Mouse (Mus musculus): Measurements from ENCODE around the gene Zfp13. TPM values are rescaled to one million over a fixed set of nuclear protein-coding genes. Genes with fewer than 3 reads are reported as not detected.
"Not testable (repeated sequence)": the region's sequence is repeated elsewhere in the genome, so short reads cannot be mapped to it uniquely, and the experiment has no call there.

The Zfp13 gene
- total RNA-seq, 2 experiments from 2014 or later, result 0.18 TPM; not detected in 1

GRCm38 (mm10) chr17:23535046-23535788, 64.1 kb downstream of the Zfp13 start:
- peak; percentile 62 for ATAC-seq (ENCODE audit: poor library complexity, severe bottlenecking)

- peak; percentile 41 for ATAC-seq (ENCODE audit: poor library complexity, severe bottlenecking)
Measured at GRCm38 (mm10) chr17:23533591-23534490, 65.4 kb downstream of the Zfp13 start.

- ATAC-seq (ENCODE audit: poor library complexity, severe bottlenecking), result not testable (repeated sequence)
Measured at GRCm38 (mm10) chr17:23531408-23531807, 67.9 kb downstream of the Zfp13 start.

Other genes with a start within 250 kb of the Zfp13 start
- not detected in 2 replicates for gene Vmn2r116, start 214.9 kb downstream of the Zfp13 start, total RNA-seq (2015)
- gene Vmn2r116, start 214.9 kb downstream of the Zfp13 start, total RNA-seq (2017), result not detected in 2 replicates
- gene Vmn2r117, start 119.8 kb downstream of the Zfp13 start, total RNA-seq (2015), result not detected in 2 replicates
- not detected in 2 replicates for gene Vmn2r117, start 119.8 kb downstream of the Zfp13 start, total RNA-seq (2017)
- 2.1 and 2.4 TPM in 2 replicates for gene Zfp213, start 35.2 kb downstream of the Zfp13 start, total RNA-seq (2015)
- gene Zfp213, start 35.2 kb downstream of the Zfp13 start, total RNA-seq (2017), result 2.7 and 4.7 TPM in 2 replicates
- not detected in 2 replicates for gene Zscan10, start 1.4 kb upstream of the Zfp13 start, total RNA-seq (2015)
- gene Zscan10, start 1.4 kb upstream of the Zfp13 start, total RNA-seq (2017), result not detected in 2 replicates
- gene Mmp25, start 45.8 kb upstream of the Zfp13 start, total RNA-seq (2015), result 22.6 and 32.1 TPM in 2 replicates
- 14.0 and 19.5 TPM in 2 replicates for gene Mmp25, start 45.8 kb upstream of the Zfp13 start, total RNA-seq (2017)
- gene Bicdl2, start 61.0 kb upstream of the Zfp13 start, total RNA-seq (2015), result not detected in 2 replicates
- 0.45 TPM in 1 of 2 replicates, not detected in the other for gene Bicdl2, start 61.0 kb upstream of the Zfp13 start, total RNA-seq (2017)
- 67.4 and 97.1 TPM in 2 replicates for gene Hcfc1r1, start 74.1 kb upstream of the Zfp13 start, total RNA-seq (2015)
- gene Hcfc1r1, start 74.1 kb upstream of the Zfp13 start, total RNA-seq (2017), result 38.1 and 52.4 TPM in 2 replicates
- 26.5 and 26.8 TPM in 2 replicates for gene Thoc6, start 74.4 kb upstream of the Zfp13 start, total RNA-seq (2015)
- 38.5 and 45.2 TPM in 2 replicates for gene Thoc6, start 74.4 kb upstream of the Zfp13 start, total RNA-seq (2017)
- gene Tnfrsf12a, start 78.0 kb upstream of the Zfp13 start, total RNA-seq (2015), result 1.8 and 5.8 TPM in 2 replicates
- gene Tnfrsf12a, start 78.0 kb upstream of the Zfp13 start, total RNA-seq (2017), result 5.9 and 7.7 TPM in 2 replicates
- not detected in 2 replicates for gene Cldn6, start 79.8 kb upstream of the Zfp13 start, total RNA-seq (2015)
- gene Cldn6, start 79.8 kb upstream of the Zfp13 start, total RNA-seq (2017), result not detected in 2 replicates
- not detected in 2 replicates for gene Cldn9, start 84.5 kb upstream of the Zfp13 start, total RNA-seq (2015)
- not detected in 2 replicates for gene Cldn9, start 84.5 kb upstream of the Zfp13 start, total RNA-seq (2017)
- gene 1520401A03Rik, start 123.3 kb upstream of the Zfp13 start, total RNA-seq (2015), result not detected in 2 replicates
- not detected in 2 replicates for gene 1520401A03Rik, start 123.3 kb upstream of the Zfp13 start, total RNA-seq (2017)
- gene Pkmyt1, start 126.8 kb upstream of the Zfp13 start, total RNA-seq (2015), result 31.1 and 32.2 TPM in 2 replicates
- 15.9 and 16.6 TPM in 2 replicates for gene Pkmyt1, start 126.8 kb upstream of the Zfp13 start, total RNA-seq (2017)
- gene Paqr4, start 141.4 kb upstream of the Zfp13 start, total RNA-seq (2015), result 3.3 and 4.1 TPM in 2 replicates
- gene Paqr4, start 141.4 kb upstream of the Zfp13 start, total RNA-seq (2017), result 7.6 and 10.1 TPM in 2 replicates
- gene Kremen2, start 146.3 kb upstream of the Zfp13 start, total RNA-seq (2015), result not detected in 2 replicates
- not detected in 2 replicates for gene Kremen2, start 146.3 kb upstream of the Zfp13 start, total RNA-seq (2017)
- gene Flywch1, start 172.1 kb upstream of the Zfp13 start, total RNA-seq (2015), result 3.1 and 3.7 TPM in 2 replicates
- 7.7 and 12.0 TPM in 2 replicates for gene Flywch1, start 172.1 kb upstream of the Zfp13 start, total RNA-seq (2017)
- gene Flywch2, start 186.6 kb upstream of the Zfp13 start, total RNA-seq (2015), result 0.66 TPM in 1 of 2 replicates, not detected in the other
- 0.92 TPM in 1 of 2 replicates, not detected in the other for gene Flywch2, start 186.6 kb upstream of the Zfp13 start, total RNA-seq (2017)
- gene Srrm2, start 191.0 kb upstream of the Zfp13 start, total RNA-seq (2015), result 210 and 224 TPM in 2 replicates
- gene Srrm2, start 191.0 kb upstream of the Zfp13 start, total RNA-seq (2017), result 81.2 and 117 TPM in 2 replicates
- 283 and 294 TPM in 2 replicates for gene Elob, start 229.6 kb upstream of the Zfp13 start, total RNA-seq (2015)
- gene Elob, start 229.6 kb upstream of the Zfp13 start, total RNA-seq (2017), result 113 and 140 TPM in 2 replicates
- not detected in 2 replicates for gene Prss33, start 236.6 kb upstream of the Zfp13 start, total RNA-seq (2015)
- gene Prss33, start 236.6 kb upstream of the Zfp13 start, total RNA-seq (2017), result not detected in 2 replicates
- gene Prss32, start 244.4 kb upstream of the Zfp13 start, total RNA-seq (2015), result not detected in 2 replicates
- gene Prss32, start 244.4 kb upstream of the Zfp13 start, total RNA-seq (2017), result not detected in 2 replicates
- not detected in 2 replicates for gene Prss41, start 244.7 kb upstream of the Zfp13 start, total RNA-seq (2015)
- not detected in 2 replicates for gene Prss41, start 244.7 kb upstream of the Zfp13 start, total RNA-seq (2017)

All from megakaryocyte, adult 5-6 weeks (primary cell).